In genomic region chr15:5348881-5349280, GRCm38 (mm10) we compare ENCODE assay signal across 27 mouse cellular contexts.
"Had no signal": no experiment of that assay in that cellular context is flagged by ENCODE, and none has a peak within 500 bp of the region (broad histone marks: within the 10 kb centered on the region; RNA-seq: fewer than 3 reads in every experiment).

No protein-coding gene starts in this region.

- H3K36me3 ChIP-seq: heart, embryonic 10.5 days; heart, embryonic 12.5 days; hindbrain, embryonic 10.5 days; hindbrain, embryonic 13.5 days; hindbrain, embryonic 15.5 days; kidney, embryonic 15.5 days; limb, embryonic 10.5 days; limb, embryonic 12.5 days; liver, embryonic 13.5 days; liver, embryonic 15.5 days had no signal

- H3K9me3 ChIP-seq: heart, embryonic 10.5 days; heart, embryonic 12.5 days; hindbrain, embryonic 10.5 days; hindbrain, embryonic 13.5 days; hindbrain, embryonic 15.5 days; kidney, embryonic 15.5 days; limb, embryonic 10.5 days; limb, embryonic 12.5 days; liver, embryonic 13.5 days; liver, embryonic 15.5 days had no signal

- H3K27me3 ChIP-seq: heart, embryonic 12.5 days; hindbrain, embryonic 13.5 days; hindbrain, embryonic 15.5 days; kidney, embryonic 15.5 days; limb, embryonic 12.5 days; liver, embryonic 13.5 days; liver, embryonic 15.5 days had no signal

- ATAC-seq: hindbrain, postnatal 0 days; intestine, embryonic 16.5 days had no signal

- H3K27ac ChIP-seq: gastrocnemius, adult 2 months; heart, embryonic 10.5 days; hindbrain, embryonic 10.5 days; hindbrain, embryonic 13.5 days; hindbrain, embryonic 15.5 days; hindbrain, postnatal 0 days; kidney, embryonic 15.5 days; kidney, postnatal 0 days; left cerebral cortex, adult 2 months; limb, embryonic 10.5 days; limb, embryonic 12.5 days; liver, embryonic 13.5 days; liver, embryonic 15.5 days had no signal

- H3K4me3 ChIP-seq: gastrocnemius, adult 2 months; heart, embryonic 10.5 days; heart, embryonic 12.5 days; hindbrain, embryonic 10.5 days; hindbrain, embryonic 13.5 days; hindbrain, embryonic 15.5 days; kidney, embryonic 15.5 days; left cerebral cortex, adult 2 months; limb, embryonic 10.5 days; limb, embryonic 12.5 days; liver, embryonic 13.5 days; liver, embryonic 15.5 days had no signal

- H3K9ac ChIP-seq: heart, embryonic 12.5 days; hindbrain, embryonic 13.5 days; hindbrain, embryonic 15.5 days; kidney, embryonic 15.5 days; limb, embryonic 12.5 days; liver, embryonic 13.5 days; liver, embryonic 15.5 days had no signal

- DNase-seq: gastrocnemius, adult 2 months; gastrocnemius, postnatal 10 days; gastrocnemius, postnatal 36 days; heart, adult 18-20 months; heart, postnatal 10 days; heart, postnatal 4 days; kidney, adult 11 months; kidney, adult 2 months; kidney, adult 9 months; kidney, postnatal 14 days; kidney, postnatal 36 days; layer of hippocampus, adult 9-11 months; liver; liver, embryonic 13.5 days had no signal

- H3K4me2 ChIP-seq: heart, embryonic 12.5 days; hindbrain, embryonic 13.5 days; hindbrain, embryonic 15.5 days; kidney, embryonic 15.5 days; limb, embryonic 12.5 days; liver, embryonic 13.5 days; liver, embryonic 15.5 days had no signal

- H3K4me1 ChIP-seq: heart, embryonic 10.5 days; heart, embryonic 12.5 days; hindbrain, embryonic 10.5 days; hindbrain, embryonic 13.5 days; hindbrain, embryonic 15.5 days; kidney, embryonic 15.5 days; limb, embryonic 10.5 days; limb, embryonic 12.5 days; liver, embryonic 13.5 days; liver, embryonic 15.5 days had no signal
